Mouse (Mus musculus) erythroblast, embryonic 14.5 days (primary cell): ENCODE data around the gene Tada2b.

ENCODE experiments used
- GATA1 ChIP-seq: IDR thresholded peaks from 2 replicates; pipeline ENCODE4 v1.6.1; 2012; ENCODE audit warnings: low read length, inconsistent platforms, mixed read lengths
- TAL1 ChIP-seq: IDR thresholded peaks from 3 replicates; pipeline ENCODE4 v1.6.1; 2012; ENCODE audit warnings: low read length, inconsistent platforms, mixed read lengths

DNA sequence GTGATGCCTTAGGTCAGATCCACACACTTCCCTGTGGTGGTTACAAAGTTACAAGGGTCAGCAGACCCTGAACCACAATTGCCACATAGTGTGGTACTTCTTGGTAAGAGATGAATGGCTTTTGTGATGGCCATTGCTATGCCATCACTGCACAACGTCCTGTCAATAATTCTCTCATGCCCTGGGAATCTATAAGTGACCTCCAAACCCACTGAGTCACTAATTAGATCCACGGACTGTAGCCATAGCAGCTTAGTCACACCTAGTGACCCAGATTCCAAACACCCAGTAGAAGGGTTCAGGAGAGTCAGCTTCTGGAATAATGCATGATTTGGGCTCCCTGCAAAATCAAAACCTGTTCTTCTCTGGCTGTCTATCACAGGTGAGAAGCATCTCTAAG, 41.1 kb upstream of the Tada2b start:
- TF ChIP-seq GATA1 (no peak), TAL1 (no peak)
